Mouse (Mus musculus) left cerebral cortex, adult 2 months (tissue): Measurements from ENCODE around the gene Prickle2. TPM values are rescaled to one million over a fixed set of nuclear protein-coding genes. Genes with fewer than 3 reads are reported as not detected.

Source experiments
- DNase-seq, 2 experiments: peaks; one replicate each; pipeline ENCODE4 v3.0.0; 2021 to 2022; ENCODE audit warnings: low spot score in 2 of 2, mixed read lengths in 1 of 2; ENCODE audit errors: extremely low spot score in 1 of 2
- H3K27ac ChIP-seq: fragments of 200-600 bp; 2 replicates; pipeline ENCODE4 v1.8.1; 2022
- H3K4me3 ChIP-seq: fragments of 200-600 bp; 2 replicates; pipeline ENCODE4 v1.8.1; 2022
- CTCF ChIP-seq: fragments of 200-600 bp; IDR thresholded peaks from 2 replicates; pipeline ENCODE4 v1.8.1; 2022; ENCODE audit warnings: antibody characterized with exemption, mild to moderate bottlenecking, moderate library complexity
- intact Hi-C: fragments of 180-260 bp; cut with DNase I; formaldehyde crosslinking; loops from one replicate; pipeline ENCODE4 v1.15.1; 2025
- total RNA-seq, 2 experiments: library from RNA; stranded (reverse); gene quantifications; 2 replicates each; pipeline ENCODE4 v1.2.3; 2021

Prickle2 gene
- total RNA-seq, 2 experiments from 2014 or later: 163 to 182 TPM

DNA sequence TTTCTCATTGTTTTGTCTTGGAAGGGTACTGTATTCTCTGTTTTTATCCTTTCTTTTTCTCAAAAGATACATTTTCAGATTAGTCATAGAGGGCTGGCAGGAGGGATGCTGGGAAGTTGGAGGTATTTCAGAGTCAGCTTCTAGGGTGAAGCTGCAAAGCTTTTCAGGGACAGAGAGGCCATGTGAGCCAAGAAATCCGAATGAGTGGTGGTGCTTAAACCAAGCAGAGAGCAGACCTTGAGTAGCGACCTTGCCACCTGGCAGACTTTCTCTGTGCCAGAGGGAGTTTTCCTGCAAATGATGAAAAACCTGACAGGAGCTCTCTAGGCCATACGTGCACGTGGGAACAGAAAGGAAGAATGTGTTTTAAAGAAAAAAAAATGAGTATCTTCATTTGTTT, 130.7 kb downstream of the Prickle2 start:
- no peak overlapping the region for H3K4me3 ChIP-seq
- intact Hi-C loops: no loop called here
- H3K27ac ChIP-seq: peak overlapping the region; percentile 50
- no peak for DNase-seq
- no peak for TF ChIP-seq CTCF

DNA sequence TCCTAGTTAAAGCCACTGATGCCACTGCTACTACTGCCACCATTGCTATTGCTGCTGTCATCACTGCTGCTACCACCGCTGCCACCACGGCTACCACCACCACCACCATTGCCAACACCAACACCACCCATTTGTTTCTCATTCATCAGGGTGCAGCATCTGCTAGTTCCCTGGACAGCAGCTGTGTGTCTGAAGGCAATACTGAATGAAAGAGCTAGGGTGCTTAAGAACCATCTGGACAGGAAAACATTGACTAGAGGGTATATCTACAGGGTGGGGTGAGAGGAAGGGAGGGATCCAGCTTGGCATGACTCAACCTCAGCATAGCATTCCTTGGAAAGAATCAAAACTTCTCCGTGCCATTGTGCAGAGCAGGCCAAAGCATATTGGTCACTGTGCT, 133.8 kb downstream of the Prickle2 start:
- TF ChIP-seq CTCF: no peak
- no peak for DNase-seq
- Histone ChIP-seq H3K27ac (no peak overlapping the region), H3K4me3 (no peak overlapping the region)
- intact Hi-C loops: no loop called here

DNA sequence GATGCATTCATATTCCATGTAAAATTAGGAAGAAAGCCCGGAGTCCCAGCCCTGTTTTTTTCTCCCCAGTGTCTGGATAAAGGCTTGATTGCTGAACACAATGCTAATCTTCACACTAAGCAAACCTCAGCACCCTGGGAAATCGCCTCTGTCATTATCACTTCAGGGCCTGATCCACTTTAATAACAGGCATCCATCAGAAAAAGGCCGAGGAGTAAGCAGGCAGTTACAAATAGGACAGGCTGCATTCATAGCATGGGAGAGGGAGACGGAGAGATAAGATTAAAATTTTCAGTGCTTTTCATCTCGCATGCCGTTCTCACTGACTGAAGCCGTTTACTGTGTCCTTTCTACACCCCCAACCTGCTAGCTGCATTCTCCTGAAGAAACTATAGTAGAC, 135.9 kb downstream of the Prickle2 start:
- Histone ChIP-seq H3K27ac (peak overlapping the region; percentile 73), H3K4me3 (no peak overlapping the region)
- no peak for TF ChIP-seq CTCF
- intact Hi-C loops: no loop called here
- no peak for DNase-seq

DNA sequence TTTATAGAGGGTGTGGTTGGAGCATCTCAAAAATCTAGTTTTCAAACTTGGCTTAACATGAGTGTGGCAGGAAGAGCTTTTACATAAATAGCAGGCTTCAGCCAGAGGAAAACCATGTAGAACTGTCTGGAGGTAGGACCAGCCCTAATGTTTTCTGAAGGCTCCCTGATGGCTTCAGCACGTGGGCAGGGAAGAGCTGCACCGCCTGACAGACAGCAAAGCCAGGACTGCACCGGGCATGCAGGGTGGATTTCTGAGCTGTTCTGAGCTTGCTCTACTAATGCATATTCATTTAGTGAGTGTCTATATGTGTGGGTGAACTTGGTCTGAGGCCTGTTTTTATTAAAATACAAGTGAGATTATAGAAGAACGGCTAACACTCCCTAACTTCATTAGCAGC, 136.7 kb downstream of the Prickle2 start:
- H3K4me3 ChIP-seq: no peak overlapping the region
- peak overlapping the region; percentile 73 for H3K27ac ChIP-seq
- intact Hi-C loops: no loop called here
- no peak for TF ChIP-seq CTCF
- DNase-seq: no peak

DNA sequence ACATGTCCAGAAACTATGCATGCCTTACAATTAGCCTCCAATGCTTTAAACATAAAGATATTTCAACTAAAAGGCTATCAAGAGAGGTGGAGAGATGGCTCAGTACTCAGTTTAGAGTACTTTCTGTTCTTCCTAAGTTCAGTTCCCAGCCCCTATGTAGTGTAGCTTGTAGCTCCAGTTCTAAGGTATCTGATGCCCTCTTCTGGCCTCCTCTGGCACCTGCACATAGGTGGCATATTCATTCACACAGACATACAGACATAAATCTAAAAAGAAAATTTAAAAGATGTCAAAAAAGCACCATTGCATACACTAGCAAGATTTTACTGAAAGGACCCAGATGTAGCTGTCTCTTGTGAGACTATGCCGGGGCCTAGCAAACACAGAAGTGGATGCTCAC, 146.7 kb downstream of the Prickle2 start:
- intact Hi-C loops: no loop called here
- Histone ChIP-seq H3K27ac (no peak overlapping the region), H3K4me3 (no peak overlapping the region)
- no peak for DNase-seq
- TF ChIP-seq CTCF: no peak

DNA sequence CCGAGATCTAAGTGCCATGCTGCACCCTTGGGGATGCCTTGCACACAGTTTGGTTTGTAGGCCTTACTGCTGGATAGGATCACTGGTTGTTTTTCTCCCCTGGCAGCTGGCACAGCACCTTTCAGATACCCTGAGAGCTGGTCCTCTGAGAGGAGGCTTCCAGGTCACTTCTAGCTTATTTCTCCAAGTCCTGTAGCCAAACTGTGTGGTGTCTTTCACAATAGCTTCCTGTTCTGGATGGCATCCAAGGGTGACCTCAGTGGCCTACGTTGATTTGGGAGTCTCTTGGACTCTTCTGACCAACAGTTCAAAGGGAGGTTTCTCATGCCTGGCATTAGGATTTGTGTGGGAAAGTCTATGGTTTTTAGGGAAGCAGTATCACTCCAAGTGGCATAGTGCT, 150.3 kb downstream of the Prickle2 start:
- DNase-seq: no peak
- Histone ChIP-seq H3K4me3 (no peak overlapping the region), H3K27ac (no peak overlapping the region)
- no peak for TF ChIP-seq CTCF
- intact Hi-C loops: no loop called here

DNA sequence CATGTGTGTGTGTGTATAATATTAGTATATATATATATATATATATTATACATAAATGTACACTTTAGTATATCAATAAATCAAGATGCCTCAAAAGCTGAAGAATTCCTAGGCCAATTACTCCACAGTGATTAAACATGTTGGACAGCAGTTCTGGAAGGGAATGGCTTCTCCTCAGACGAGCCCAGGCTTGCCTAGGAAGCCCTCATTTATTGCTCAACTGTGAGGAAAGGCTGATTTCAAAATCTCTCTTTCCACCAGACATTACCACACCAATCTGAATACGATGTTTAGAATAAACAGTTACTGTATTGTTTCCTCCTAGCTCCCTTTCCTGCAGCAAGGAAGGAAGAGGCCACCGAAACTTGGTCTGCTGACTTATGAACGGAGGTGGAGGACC, 152.9 kb downstream of the Prickle2 start:
- no peak for TF ChIP-seq CTCF
- intact Hi-C loops: no loop called here
- Histone ChIP-seq H3K4me3 (no peak overlapping the region), H3K27ac (no peak overlapping the region)
- DNase-seq: no peak

DNA sequence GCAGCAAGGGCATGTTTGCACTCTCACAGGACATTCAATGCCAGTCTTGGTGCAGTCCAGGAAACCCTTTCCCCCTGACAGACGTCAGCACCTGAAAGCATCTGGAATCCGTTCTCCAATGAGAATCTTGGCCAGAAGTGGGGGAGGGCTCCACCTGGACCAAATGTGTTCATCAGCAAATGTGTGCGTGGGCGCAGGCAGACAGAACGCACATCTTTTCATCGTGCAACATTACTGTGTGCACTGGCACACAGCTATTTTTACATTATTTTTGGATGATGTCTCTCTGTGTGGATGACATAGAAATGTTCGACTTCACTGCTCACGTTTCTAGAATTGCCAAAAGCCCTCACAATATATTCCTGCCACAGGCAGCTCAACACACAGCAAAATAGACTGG, 156.7 kb downstream of the Prickle2 start:
- TF ChIP-seq CTCF: no peak
- peak in 1 of 2 experiments; percentile 43 for DNase-seq
- Histone ChIP-seq H3K4me3 (no peak overlapping the region), H3K27ac (no peak overlapping the region; the same call in 1 of the 2 replicates)
- intact Hi-C loops: no loop called here

DNA sequence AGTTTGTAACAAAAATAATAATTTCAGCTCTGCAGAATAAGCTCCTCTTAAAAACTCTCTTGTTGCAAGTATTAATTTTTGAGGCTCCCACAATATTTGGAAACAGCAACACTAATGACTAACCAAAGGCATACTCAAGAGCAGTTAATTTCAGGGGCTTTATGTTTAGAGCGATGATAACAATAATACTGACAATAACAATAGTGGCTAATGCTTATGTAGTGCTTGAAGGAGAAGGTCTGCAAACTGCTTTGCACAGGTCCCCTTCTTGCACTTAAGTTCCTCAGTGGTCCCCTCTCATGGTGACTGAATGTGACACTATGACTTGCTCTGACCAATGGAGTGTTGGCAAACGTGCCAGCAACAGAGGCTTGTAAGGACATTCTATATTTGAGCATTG, 160.8 kb downstream of the Prickle2 start:
- Histone ChIP-seq H3K27ac (peak overlapping the region; percentile 50), H3K4me3 (no peak overlapping the region)
- DNase-seq: no peak
- intact Hi-C loops: no loop called here
- no peak for TF ChIP-seq CTCF

DNA sequence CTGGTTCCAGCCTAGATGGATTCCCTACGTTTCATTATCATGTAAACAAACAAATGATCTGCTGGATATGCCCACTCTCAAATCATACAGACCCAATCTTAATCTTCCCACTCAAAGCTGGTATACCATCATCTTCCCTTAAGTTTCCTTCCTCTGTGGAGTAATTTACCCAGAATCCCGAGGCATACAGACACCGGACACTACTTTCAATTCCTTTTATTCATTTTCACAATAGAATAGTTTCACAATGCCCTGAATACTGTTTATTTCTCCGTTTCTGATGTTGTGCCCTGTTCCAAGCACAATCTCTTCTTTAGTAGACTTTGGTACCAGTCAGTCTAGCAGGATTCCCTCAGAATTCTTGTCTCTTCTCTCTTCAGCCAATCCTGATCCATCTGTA, 162.1 kb downstream of the Prickle2 start:
- no peak for DNase-seq
- intact Hi-C loops: no loop called here
- H3K27ac ChIP-seq: peak overlapping the region; percentile 52; the same call in 1 of the 2 replicates
- no peak overlapping the region for H3K4me3 ChIP-seq
- TF ChIP-seq CTCF: no peak

DNA sequence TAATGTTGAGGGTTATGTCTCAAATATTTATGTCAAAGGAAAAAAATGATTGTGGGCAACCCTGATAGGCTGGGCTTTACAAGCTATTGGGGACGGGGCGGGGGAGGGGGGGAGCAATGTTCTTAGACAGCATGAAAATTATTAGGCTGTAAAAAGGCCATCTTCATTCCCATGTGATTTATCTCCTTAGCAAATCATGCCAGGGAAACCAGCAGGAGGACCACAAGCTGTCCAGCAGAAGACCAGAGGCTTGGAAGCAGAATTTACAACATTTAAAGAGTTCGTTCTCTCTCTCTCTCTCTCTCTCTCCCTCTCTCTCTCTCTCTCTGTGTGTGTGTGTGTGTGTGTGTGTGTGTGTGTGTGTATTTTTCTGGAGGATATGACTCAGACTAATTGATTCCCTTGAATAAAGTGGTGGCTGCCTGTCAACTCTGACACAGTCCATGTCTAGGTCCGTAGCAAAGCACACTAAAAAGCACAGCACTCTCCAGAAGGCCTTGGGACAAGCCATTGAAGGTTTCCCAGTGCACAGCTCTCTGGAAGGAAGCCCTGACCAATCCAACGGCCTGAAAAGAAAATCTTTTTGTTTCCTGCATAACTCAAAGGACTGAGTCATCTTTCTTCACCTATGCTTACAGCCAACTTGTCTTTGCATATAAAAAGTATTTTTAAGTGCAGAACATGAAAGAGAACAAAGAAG, 163.4 kb downstream of the Prickle2 start:
- TF ChIP-seq CTCF: no peak
- Histone ChIP-seq H3K27ac (no peak overlapping the region; the same call in 1 of the 2 replicates), H3K4me3 (no peak overlapping the region)
- intact Hi-C loops: no loop called here
- DNase-seq: no peak

DNA sequence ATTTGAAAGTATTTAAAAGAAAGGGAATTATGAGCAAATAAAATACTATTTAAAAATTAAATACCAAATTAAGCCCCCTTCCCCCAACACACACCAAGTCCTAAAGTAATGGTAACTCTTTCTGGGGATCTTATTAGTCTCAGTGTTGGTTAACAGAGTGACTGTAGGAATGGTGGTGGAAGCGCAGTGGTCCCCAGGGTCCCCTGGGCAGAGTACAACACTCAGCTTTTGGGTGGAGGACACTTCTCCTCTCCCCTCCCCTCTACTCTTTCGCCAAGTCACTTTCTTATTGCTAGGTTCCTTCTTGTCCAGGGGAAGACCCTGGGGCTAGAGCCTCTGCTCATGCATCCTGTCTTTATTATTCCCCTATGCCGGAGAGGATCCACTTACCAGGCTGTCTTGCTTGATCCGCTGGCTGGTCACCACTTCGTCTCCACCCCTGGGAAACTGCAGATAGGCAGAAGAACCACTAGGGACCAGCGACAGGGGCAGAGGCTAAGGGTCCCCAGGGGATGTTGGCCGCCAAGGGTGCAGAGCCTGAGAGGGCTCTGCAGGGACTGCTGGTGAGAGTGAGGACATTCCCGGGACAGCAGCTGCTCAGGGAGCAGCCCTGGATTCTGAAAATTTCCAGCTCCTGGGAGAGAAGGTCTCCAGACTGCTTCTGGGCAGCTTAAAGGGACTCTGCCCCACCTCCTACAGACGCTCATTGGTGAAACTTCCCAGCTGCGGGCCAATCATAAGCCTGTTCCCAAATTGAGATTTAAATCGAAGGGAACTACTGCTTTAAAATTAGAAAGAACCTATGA, 171.5 kb downstream of the Prickle2 start:
- intact Hi-C loops: loop anchor here (1.0 to 5.0 kb wide), 2 partner anchors 54 to 73 kb away; no protein-coding TSS in a partner anchor
- H3K27ac ChIP-seq: peak overlapping the region; percentile 91
- peak; percentile 38 for TF ChIP-seq CTCF
- peak overlapping the region; percentile 62 for H3K4me3 ChIP-seq
- peak; percentile 63 to 66 for DNase-seq
